Mouse (Mus musculus): ENCODE measurements around the gene Ulk4. TPM values are rescaled to one million over a fixed set of nuclear protein-coding genes. Genes with fewer than 3 reads are reported as not detected.
A peak's percentile ranks its signal among the peaks of the same experiment; 100 is the strongest.

The Ulk4 gene
- polyA plus RNA-seq, 1 experiment from 2014 or later, result 161 TPM

- peak within 1 kb of the TSS; percentile 54 for H3K27ac ChIP-seq (ENCODE audit: low read depth, low read length)
- H3K9me3 ChIP-seq (ENCODE audit: control insufficient read depth, low read length), result no peaks in the 10 kb centered on the region
- peak within 1 kb of the TSS; percentile 87 for H3K4me3 ChIP-seq (ENCODE audit: low read depth, low read length)
- WGBS, result under 1% methylated on average over 72 of the region's 116 CpGs
- H3K36me3 ChIP-seq (ENCODE audit: control insufficient read depth, insufficient read depth, low read length), result no peaks in the 10 kb centered on the region
- peak within 1 kb of the TSS; percentile 73 for H3K4me2 ChIP-seq (replicated peaks; ENCODE audit: low read depth, low read length)
- ATAC-seq (ENCODE audit: low FRiP score), result peak; percentile 84
- H3K4me1 ChIP-seq (replicated peaks; ENCODE audit: control insufficient read depth, insufficient read depth, low read length), result peaks cover 21% of the 10 kb centered on the region
- peak; percentile 79 for DNase-seq (ENCODE audit: low spot score)
- H3K27me3 ChIP-seq (ENCODE audit: control insufficient read depth, insufficient read depth, low read length), result no peaks in the 10 kb centered on the region
- peak within 1 kb of the TSS; percentile 93 for H3K9ac ChIP-seq (ENCODE audit: low read depth, low read length)
Observed at GRCm38 (mm10) chr9:121297171-121298064, 20.4 kb upstream of the Ulk4 start, which contains the start of gene Trak1. Gene Trak1, plus strand, starts transcription at chr9:121297502.

DNA sequence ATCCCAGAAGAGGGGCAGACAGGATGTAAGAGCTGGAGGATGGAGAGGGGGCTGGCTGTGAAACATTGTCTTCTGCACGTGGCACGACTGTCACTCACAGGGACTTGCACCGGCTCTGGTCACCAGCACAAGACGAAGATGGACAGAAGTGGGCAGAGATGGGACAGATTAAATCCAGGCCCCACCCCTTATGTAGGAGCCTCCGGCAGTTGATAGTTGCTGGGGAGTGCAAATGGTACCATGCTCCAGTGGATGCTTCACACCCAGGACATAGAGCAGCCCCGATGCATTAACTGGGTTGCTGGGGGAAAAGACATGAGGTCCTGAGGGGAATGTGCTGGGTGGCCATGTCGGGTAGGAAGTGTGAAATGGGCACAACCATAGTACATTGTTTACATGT is 18.2 kb upstream of the Ulk4 start:
- Histone ChIP-seq H3K4me2 (replicated peaks; ENCODE audit: low read depth, low read length) (no peak overlapping the region), H3K9ac (ENCODE audit: low read depth, low read length) (no peak overlapping the region), H3K27me3 (ENCODE audit: control insufficient read depth, insufficient read depth, low read length) (no peaks in the 10 kb centered on the region), H3K36me3 (ENCODE audit: control insufficient read depth, insufficient read depth, low read length) (no peaks in the 10 kb centered on the region), H3K27ac (ENCODE audit: low read depth, low read length) (no peak overlapping the region), H3K4me3 (ENCODE audit: low read depth, low read length) (no peak overlapping the region), H3K4me1 (replicated peaks; ENCODE audit: control insufficient read depth, insufficient read depth, low read length) (peaks cover 15% of the 10 kb centered on the region), H3K9me3 (ENCODE audit: control insufficient read depth, low read length) (no peaks in the 10 kb centered on the region)
- 81% methylated on average over 7 of the region's 7 CpGs for WGBS
- ATAC-seq (ENCODE audit: low FRiP score), result no peak
- DNase-seq (ENCODE audit: low spot score), result no peak

GRCm38 (mm10) chr9:121293187-121293586 is 16.2 kb upstream of the Ulk4 start:
- DNase-seq (ENCODE audit: low spot score) (no peak), ATAC-seq (ENCODE audit: low FRiP score) (no peak)
- Histone ChIP-seq H3K27ac (ENCODE audit: low read depth, low read length) (no peak overlapping the region), H3K4me2 (replicated peaks; ENCODE audit: low read depth, low read length) (no peak overlapping the region), H3K9ac (ENCODE audit: low read depth, low read length) (no peak overlapping the region), H3K36me3 (ENCODE audit: control insufficient read depth, insufficient read depth, low read length) (no peaks in the 10 kb centered on the region), H3K9me3 (ENCODE audit: control insufficient read depth, low read length) (peaks cover 2% of the 10 kb centered on the region; the same call in 1 of the 2 replicates), H3K4me1 (replicated peaks; ENCODE audit: control insufficient read depth, insufficient read depth, low read length) (no peaks in the 10 kb centered on the region; the same call in 1 of the 2 replicates), H3K4me3 (ENCODE audit: low read depth, low read length) (no peak overlapping the region), H3K27me3 (ENCODE audit: control insufficient read depth, insufficient read depth, low read length) (no peaks in the 10 kb centered on the region)
- WGBS, result 82% methylated on average over 7 of the region's 7 CpGs

DNA sequence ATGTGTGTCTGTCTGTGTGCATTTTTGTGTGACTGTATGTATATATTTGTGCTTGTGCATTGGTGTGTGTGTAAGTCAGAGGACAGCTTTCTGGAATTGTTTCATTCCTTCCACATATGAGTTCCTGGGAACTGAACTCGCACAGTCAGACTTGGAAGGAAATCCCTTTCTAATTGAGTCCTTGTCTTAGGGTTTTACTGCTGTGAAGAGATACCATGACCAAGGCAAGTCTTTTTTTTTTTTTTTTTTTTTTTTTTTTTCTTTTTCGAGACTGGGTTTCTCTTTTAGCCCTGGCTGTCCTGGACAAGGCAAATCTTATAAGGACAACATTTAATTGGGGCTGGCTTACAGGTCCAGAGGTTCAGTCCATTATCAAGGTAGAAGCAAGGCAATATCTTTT is 14.3 kb upstream of the Ulk4 start:
- Histone ChIP-seq H3K4me3 (ENCODE audit: low read depth, low read length) (no peak overlapping the region), H3K9ac (ENCODE audit: low read depth, low read length) (no peak overlapping the region), H3K4me1 (replicated peaks; ENCODE audit: control insufficient read depth, insufficient read depth, low read length) (no peaks in the 10 kb centered on the region), H3K4me2 (replicated peaks; ENCODE audit: low read depth, low read length) (no peak overlapping the region), H3K9me3 (ENCODE audit: control insufficient read depth, low read length) (peaks cover 2% of the 10 kb centered on the region; the same call in 1 of the 2 replicates), H3K36me3 (ENCODE audit: control insufficient read depth, insufficient read depth, low read length) (no peaks in the 10 kb centered on the region), H3K27ac (ENCODE audit: low read depth, low read length) (no peak overlapping the region), H3K27me3 (ENCODE audit: control insufficient read depth, insufficient read depth, low read length) (no peaks in the 10 kb centered on the region)
- WGBS, result 86% methylated on average over 2 of the region's 2 CpGs
- ATAC-seq (ENCODE audit: low FRiP score) (no peak), DNase-seq (ENCODE audit: low spot score) (no peak)

DNA sequence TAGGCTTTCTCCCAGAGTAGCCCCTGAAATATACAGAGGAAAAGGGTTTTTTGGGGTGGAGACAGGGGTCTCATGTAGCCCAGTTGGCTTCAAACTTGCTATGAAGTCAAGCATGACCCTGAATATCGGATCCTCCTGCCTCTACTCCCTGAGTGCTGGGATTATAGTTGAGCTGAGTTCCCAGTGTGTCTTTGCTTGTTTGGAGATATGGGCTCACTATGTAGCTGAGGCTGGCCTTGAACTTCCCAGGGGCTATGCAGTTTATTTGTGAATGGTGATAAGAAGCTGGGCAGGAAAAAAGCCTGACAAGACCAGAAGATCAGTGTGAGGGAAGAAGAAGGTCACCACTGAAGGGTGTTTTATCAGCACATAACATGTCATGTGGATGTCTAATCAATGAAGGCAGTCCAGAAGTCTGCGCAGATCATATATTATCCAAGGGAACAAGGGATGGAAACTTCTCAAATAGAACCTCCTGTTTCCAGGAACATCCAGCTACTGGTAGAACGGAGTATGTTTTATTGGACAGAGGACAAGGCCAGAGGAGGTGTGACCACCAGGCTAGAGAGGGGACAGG is 9.4 kb upstream of the Ulk4 start:
- ATAC-seq (ENCODE audit: low FRiP score), result no peak
- Histone ChIP-seq H3K36me3 (ENCODE audit: control insufficient read depth, insufficient read depth, low read length) (no peaks in the 10 kb centered on the region), H3K27ac (ENCODE audit: low read depth, low read length) (0 out of 2 replicates have a peak overlapping the region, but pooled peaks have one; percentile 24), H3K9me3 (ENCODE audit: control insufficient read depth, low read length) (peaks cover 2% of the 10 kb centered on the region; the same call in 1 of the 2 replicates), H3K4me2 (replicated peaks; ENCODE audit: low read depth, low read length) (peak overlapping the region; percentile 46), H3K27me3 (ENCODE audit: control insufficient read depth, insufficient read depth, low read length) (no peaks in the 10 kb centered on the region), H3K4me1 (replicated peaks; ENCODE audit: control insufficient read depth, insufficient read depth, low read length) (no peaks in the 10 kb centered on the region), H3K9ac (ENCODE audit: low read depth, low read length) (peak overlapping the region; percentile 53; the same call in 1 of the 2 replicates), H3K4me3 (ENCODE audit: low read depth, low read length) (peak overlapping the region; percentile 42)
- no peak for DNase-seq (ENCODE audit: low spot score)
- 87% methylated on average over 3 of the region's 3 CpGs for WGBS

DNA sequence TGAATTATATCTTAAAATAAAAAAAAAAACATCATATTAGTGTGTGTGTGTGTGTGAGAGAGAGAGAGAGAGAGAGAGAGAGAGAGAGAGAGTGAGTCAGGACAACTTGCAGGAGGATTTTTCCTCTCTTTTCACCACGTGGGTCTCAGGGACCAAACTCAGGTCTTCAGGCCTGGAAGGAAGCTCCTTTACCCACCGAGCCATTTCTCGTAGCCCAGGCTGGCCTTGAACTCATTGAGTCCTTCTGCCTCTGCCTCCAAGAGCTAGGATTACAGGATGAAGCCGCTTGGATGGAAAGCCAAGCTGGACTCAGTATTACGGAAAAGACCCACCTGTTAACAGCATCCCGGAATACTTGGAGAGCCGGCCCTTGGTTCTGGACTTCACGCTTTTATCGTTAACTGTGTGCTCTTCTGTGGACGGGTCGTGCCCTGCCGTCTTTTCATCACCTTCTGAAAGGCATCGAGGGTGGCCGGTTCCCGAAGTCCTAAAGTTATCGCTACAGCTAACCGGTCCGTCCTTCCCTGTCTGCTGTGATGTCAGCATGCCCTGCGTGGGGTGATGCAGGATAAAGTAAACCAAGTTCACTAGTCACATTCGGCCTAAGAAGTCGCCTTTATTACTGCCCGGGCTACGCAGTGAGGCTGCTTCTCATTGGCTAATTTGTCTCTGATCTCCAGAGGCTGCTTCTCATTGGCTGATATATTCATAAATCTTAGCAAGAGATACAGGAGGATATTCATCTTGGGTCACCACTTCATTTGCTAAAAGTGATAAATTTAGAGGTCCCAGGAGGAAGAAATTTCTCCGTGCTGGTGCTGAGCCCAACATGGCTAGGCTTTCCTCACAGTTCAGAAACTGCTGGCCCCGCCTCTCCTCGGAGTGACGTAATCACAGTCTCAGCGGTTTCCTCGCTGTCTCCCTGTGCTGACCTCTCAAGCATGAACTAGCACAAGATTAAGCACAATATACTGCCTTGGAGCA is 8.6 kb upstream of the Ulk4 start:
- 23% methylated on average over 29 of the region's 29 CpGs for WGBS
- peak overlapping the region; percentile 42 for H3K4me3 ChIP-seq (ENCODE audit: low read depth, low read length)

DNA sequence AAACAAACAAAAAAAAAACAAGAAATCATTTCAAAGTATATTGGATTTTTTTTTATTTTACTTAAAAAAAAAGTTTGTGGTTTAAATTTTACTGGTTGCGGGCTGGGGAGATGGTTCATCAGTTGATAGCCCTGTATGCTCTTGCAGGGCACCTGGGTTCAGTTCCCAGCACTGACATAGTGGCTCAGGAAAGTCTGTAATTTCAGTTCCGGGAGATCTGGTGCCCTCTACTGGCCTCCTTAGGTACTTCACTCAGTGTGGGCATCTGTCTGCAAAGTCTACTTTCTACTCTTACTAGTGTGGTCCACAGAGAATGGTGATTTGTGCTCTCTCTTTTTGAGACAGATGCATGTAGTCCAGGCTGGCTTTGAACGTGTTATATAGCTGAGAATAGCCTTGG is 7.4 kb upstream of the Ulk4 start:
- WGBS, result 85% methylated on average over 3 of the region's 3 CpGs
- DNase-seq (ENCODE audit: low spot score), result peak; percentile 59

More for the DNA sequence above, 8.6 kb upstream of the Ulk4 start:
- Histone ChIP-seq H3K27me3 (ENCODE audit: control insufficient read depth, insufficient read depth, low read length) (no peaks in the 10 kb centered on the region), H3K36me3 (ENCODE audit: control insufficient read depth, insufficient read depth, low read length) (no peaks in the 10 kb centered on the region), H3K9ac (ENCODE audit: low read depth, low read length) (peak overlapping the region; percentile 53), H3K27ac (ENCODE audit: low read depth, low read length) (peak overlapping the region; percentile 24; the same call in 1 of the 2 replicates), H3K4me2 (replicated peaks; ENCODE audit: low read depth, low read length) (peak overlapping the region; percentile 46), H3K4me1 (replicated peaks; ENCODE audit: control insufficient read depth, insufficient read depth, low read length) (no peaks in the 10 kb centered on the region), H3K9me3 (ENCODE audit: control insufficient read depth, low read length) (peaks cover 2% of the 10 kb centered on the region; the same call in 1 of the 2 replicates)
- DNase-seq (ENCODE audit: low spot score), result peak; percentile 78
- ATAC-seq (ENCODE audit: low FRiP score), result peak; percentile 90

GRCm38 (mm10) chr9:121283620-121284185 is 6.7 kb upstream of the Ulk4 start:
- no peaks in the 10 kb centered on the region; the same call in 1 of the 2 replicates for H3K9me3 ChIP-seq (ENCODE audit: control insufficient read depth, low read length)
- no peak overlapping the region for H3K4me3 ChIP-seq (ENCODE audit: low read depth, low read length)
- no peak overlapping the region for H3K27ac ChIP-seq (ENCODE audit: low read depth, low read length)
- no peak overlapping the region for H3K4me2 ChIP-seq (replicated peaks; ENCODE audit: low read depth, low read length)
- ATAC-seq (ENCODE audit: low FRiP score) (no peak), DNase-seq (ENCODE audit: low spot score) (no peak)
- no peaks in the 10 kb centered on the region for H3K4me1 ChIP-seq (replicated peaks; ENCODE audit: control insufficient read depth, insufficient read depth, low read length)
- no peak overlapping the region for H3K9ac ChIP-seq (ENCODE audit: low read depth, low read length)
- WGBS, result 98% methylated on average over 6 of the region's 6 CpGs
- H3K27me3 ChIP-seq (ENCODE audit: control insufficient read depth, insufficient read depth, low read length), result no peaks in the 10 kb centered on the region
- no peaks in the 10 kb centered on the region for H3K36me3 ChIP-seq (ENCODE audit: control insufficient read depth, insufficient read depth, low read length)

More for the DNA sequence above, 7.4 kb upstream of the Ulk4 start:
- Histone ChIP-seq H3K36me3 (ENCODE audit: control insufficient read depth, insufficient read depth, low read length) (no peaks in the 10 kb centered on the region), H3K9ac (ENCODE audit: low read depth, low read length) (no peak overlapping the region), H3K27me3 (ENCODE audit: control insufficient read depth, insufficient read depth, low read length) (no peaks in the 10 kb centered on the region), H3K4me2 (replicated peaks; ENCODE audit: low read depth, low read length) (no peak overlapping the region), H3K27ac (ENCODE audit: low read depth, low read length) (no peak overlapping the region), H3K4me1 (replicated peaks; ENCODE audit: control insufficient read depth, insufficient read depth, low read length) (no peaks in the 10 kb centered on the region), H3K4me3 (ENCODE audit: low read depth, low read length) (no peak overlapping the region), H3K9me3 (ENCODE audit: control insufficient read depth, low read length) (no peaks in the 10 kb centered on the region; the same call in 1 of the 2 replicates)
- no peak for ATAC-seq (ENCODE audit: low FRiP score)
